Mouse (Mus musculus) CH12.LX (cell line): Measurements from ENCODE around the gene Nrap. TPM values are rescaled to one million over a fixed set of nuclear protein-coding genes. Genes with fewer than 3 reads are reported as not detected.

ENCODE experiments used
- DNase-seq: peaks from one replicate; pipeline ENCODE4 v3.0.0-alpha.2; 2013; ENCODE audit errors: extremely low read depth
- H3K27ac ChIP-seq: 2 replicates; pipeline ENCODE4 v1.5.1; 2012; ENCODE audit warnings: low read depth, mild to moderate bottlenecking, control low read depth, moderate library complexity; ENCODE audit not compliant: insufficient read depth
- H3K27me3 ChIP-seq: replicated peaks from 2 replicates; pipeline ENCODE3; 2012; ENCODE audit warnings: inconsistent platforms
- H3K36me3 ChIP-seq, 2 experiments: replicated peaks in 1 of 2; 2 replicates each; pipeline versions ENCODE3 to v1.6.1; 2012; ENCODE audit warnings: inconsistent platforms in 1 of 2, low read length in 1 of 2, mild to moderate bottlenecking in 1 of 2, mixed read lengths in 1 of 2, moderate library complexity in 1 of 2; ENCODE audit not compliant: control insufficient read depth in 1 of 2, insufficient read depth in 1 of 2
- H3K4me1 ChIP-seq, 2 experiments: 2 replicates each; pipeline ENCODE4 v1.6.1; 2012; ENCODE audit warnings: inconsistent platforms in 1 of 2, moderate library complexity in 1 of 2; ENCODE audit not compliant: insufficient read depth in 2 of 2, control insufficient read depth in 1 of 2
- H3K4me2 ChIP-seq: 2 replicates; pipeline ENCODE4 v1.6.1; 2012; ENCODE audit warnings: low read depth, mild to moderate bottlenecking, control low read depth; ENCODE audit not compliant: poor library complexity, insufficient read depth, severe bottlenecking
- H3K4me3 ChIP-seq, 3 experiments: fragments of 150-350 bp in 1 of 3; sonication (generic) in 1 of 3; replicated peaks in 1 of 3; 2 replicates each; pipeline versions ENCODE3 to v1.5.1; 2011 to 2012; ENCODE audit warnings: low read depth in 2 of 3, low read length in 2 of 3, mild to moderate bottlenecking in 2 of 3, moderate library complexity in 2 of 3, control low read depth in 1 of 3, improper control_type of control experiment in 1 of 3, inconsistent platforms in 1 of 3, mixed read lengths in 1 of 3; ENCODE audit not compliant: poor library complexity in 1 of 3
- H3K79me2 ChIP-seq: replicated peaks from 2 replicates; pipeline ENCODE4 v1.6.1; 2012; ENCODE audit warnings: mild to moderate bottlenecking, moderate library complexity; ENCODE audit not compliant: control insufficient read depth, poor library complexity, insufficient read depth, severe bottlenecking; ENCODE audit errors: extremely low read depth
- H3K9ac ChIP-seq: 2 replicates; pipeline ENCODE4 v1.6.1; 2012; ENCODE audit warnings: low read depth, mild to moderate bottlenecking, control low read depth, moderate library complexity; ENCODE audit not compliant: insufficient read depth
- H3K9me3 ChIP-seq: replicated peaks from 2 replicates; pipeline ENCODE3; 2012; ENCODE audit warnings: low read length, inconsistent platforms, mixed read lengths
- BHLHE40 ChIP-seq: IDR thresholded peaks from 2 replicates; pipeline ENCODE4 v1.6.1; 2011; ENCODE audit warnings: mild to moderate bottlenecking, low read depth, low read length, improper control_type of control experiment
- E2F4 ChIP-seq: IDR thresholded peaks from 2 replicates; pipeline ENCODE4 v1.6.1; 2011; ENCODE audit warnings: low read depth, low read length, improper control_type of control experiment; ENCODE audit not compliant: insufficient replicate concordance
- EP300 ChIP-seq: IDR thresholded peaks from 2 replicates; pipeline ENCODE4 v1.6.1; 2011; ENCODE audit warnings: low read length, improper control_type of control experiment
- ETS1 ChIP-seq: conservative IDR thresholded peaks from 2 replicates; pipeline ENCODE4 v1.6.1; 2012; ENCODE audit warnings: low read depth, mild to moderate bottlenecking, inconsistent platforms, low read length, improper control_type of control experiment, moderate library complexity
- GABPA ChIP-seq: IDR thresholded peaks from 2 replicates; pipeline ENCODE4 v1.6.1; 2012; ENCODE audit warnings: low read depth, low read length, improper control_type of control experiment, inconsistent platforms; ENCODE audit not compliant: insufficient replicate concordance
- IRF4 ChIP-seq: IDR thresholded peaks from 2 replicates; pipeline ENCODE4 v1.6.1; 2014; ENCODE audit warnings: low read depth, mild to moderate bottlenecking, inconsistent platforms, low read length, improper control_type of control experiment
- MAFK ChIP-seq: IDR thresholded peaks from 2 replicates; pipeline ENCODE4 v1.6.1; 2011; ENCODE audit warnings: low read length, improper control_type of control experiment; ENCODE audit not compliant: insufficient replicate concordance
- MEF2A ChIP-seq: IDR thresholded peaks from 2 replicates; pipeline ENCODE4 v1.6.1; 2014; ENCODE audit warnings: low read depth, mild to moderate bottlenecking, inconsistent platforms, low read length, improper control_type of control experiment, borderline replicate concordance
- PAX5 ChIP-seq: IDR thresholded peaks from 2 replicates; pipeline ENCODE4 v1.6.1; 2012; ENCODE audit warnings: low read length, inconsistent platforms, mixed read lengths
- POLR2A ChIP-seq: IDR thresholded peaks from 2 replicates; pipeline ENCODE4 v1.6.1; 2011; ENCODE audit warnings: low read depth, mild to moderate bottlenecking, improper control_type of control experiment, low read length
- POLR2AphosphoS2 ChIP-seq: IDR thresholded peaks from 2 replicates; pipeline ENCODE4 v1.6.1; 2011; ENCODE audit warnings: low read depth, low read length, improper control_type of control experiment
- RAD21 ChIP-seq: IDR thresholded peaks from 2 replicates; pipeline ENCODE4 v1.6.1; 2011; ENCODE audit warnings: low read depth, mild to moderate bottlenecking, low read length, improper control_type of control experiment, moderate library complexity
- RCOR1 ChIP-seq: conservative IDR thresholded peaks from 2 replicates; pipeline ENCODE4 v1.6.1; 2012; ENCODE audit warnings: low read depth, mild to moderate bottlenecking, inconsistent platforms, low read length, improper control_type of control experiment
- TBP ChIP-seq: conservative IDR thresholded peaks from 2 replicates; pipeline ENCODE4 v1.6.1; 2011; ENCODE audit warnings: low read depth, low read length, improper control_type of control experiment
- TCF12 ChIP-seq: IDR thresholded peaks from 2 replicates; pipeline ENCODE4 v1.6.1; 2014; ENCODE audit warnings: low read depth, mild to moderate bottlenecking, inconsistent platforms, low read length, improper control_type of control experiment
- UBTF ChIP-seq: IDR thresholded peaks from 2 replicates; pipeline ENCODE4 v1.6.1; 2012; ENCODE audit warnings: low read depth, mild to moderate bottlenecking, inconsistent platforms, low read length, improper control_type of control experiment, moderate library complexity
- USF2 ChIP-seq: conservative IDR thresholded peaks from 2 replicates; pipeline ENCODE4 v1.6.1; 2011; ENCODE audit warnings: low read depth, low read length, improper control_type of control experiment
- ZC3H11A ChIP-seq: IDR thresholded peaks from 2 replicates; pipeline ENCODE4 v1.6.1; 2012; ENCODE audit warnings: low read depth, mild to moderate bottlenecking, inconsistent platforms, low read length, improper control_type of control experiment
- ZMIZ1 ChIP-seq: IDR thresholded peaks from 2 replicates; pipeline ENCODE4 v1.6.1; 2012; ENCODE audit warnings: low read depth, mild to moderate bottlenecking, inconsistent platforms, low read length, improper control_type of control experiment
- ZNF384 ChIP-seq: IDR thresholded peaks from 2 replicates; pipeline ENCODE4 v1.6.1; 2012; ENCODE audit warnings: low read depth, low read length, improper control_type of control experiment, inconsistent platforms
- dilution Hi-C: fragments of 300-500 bp; cut with MboI; formaldehyde crosslinking; loops from 2 replicates; pipeline ENCODE4 v1.14.3; 2020; ENCODE audit warnings: low sequenced_read_pairs; ENCODE audit not compliant: extremely low pct_unique_long_range_greater_than_20kb, extremely low pct_ligation_motif_present
- in situ Hi-C: fragments of 300-500 bp; cut with MboI; formaldehyde crosslinking; loops from 3 replicates; pipeline ENCODE4 v1.14.3; 2019; ENCODE audit warnings: low sequenced_read_pairs, low pct_ligation_motif_present, low pct_unique_long_range_greater_than_20kb, mixed read lengths
- polyA plus RNA-seq: library from polyadenylated mRNA; unstranded; fragments of >175 nt; gene quantifications from 2 replicates; pipeline ENCODE4 v1.2.1, GENCODE M21; 2012; ENCODE audit warnings: low read depth; ENCODE audit not compliant: insufficient read length
- total RNA-seq, 2 experiments: library from RNA; depleted of rRNA; stranded (reverse); fragments of 300-350 nt in 1 of 2; fragments of >200 nt in 1 of 2; gene quantifications; 2 replicates each; pipeline ENCODE4 v1.2.3; 2012 to 2014

Gene Nrap
- total and polyA plus RNA-seq, 3 experiments, result 0.04 to 1.5 (median 0.17) TPM

DNA sequence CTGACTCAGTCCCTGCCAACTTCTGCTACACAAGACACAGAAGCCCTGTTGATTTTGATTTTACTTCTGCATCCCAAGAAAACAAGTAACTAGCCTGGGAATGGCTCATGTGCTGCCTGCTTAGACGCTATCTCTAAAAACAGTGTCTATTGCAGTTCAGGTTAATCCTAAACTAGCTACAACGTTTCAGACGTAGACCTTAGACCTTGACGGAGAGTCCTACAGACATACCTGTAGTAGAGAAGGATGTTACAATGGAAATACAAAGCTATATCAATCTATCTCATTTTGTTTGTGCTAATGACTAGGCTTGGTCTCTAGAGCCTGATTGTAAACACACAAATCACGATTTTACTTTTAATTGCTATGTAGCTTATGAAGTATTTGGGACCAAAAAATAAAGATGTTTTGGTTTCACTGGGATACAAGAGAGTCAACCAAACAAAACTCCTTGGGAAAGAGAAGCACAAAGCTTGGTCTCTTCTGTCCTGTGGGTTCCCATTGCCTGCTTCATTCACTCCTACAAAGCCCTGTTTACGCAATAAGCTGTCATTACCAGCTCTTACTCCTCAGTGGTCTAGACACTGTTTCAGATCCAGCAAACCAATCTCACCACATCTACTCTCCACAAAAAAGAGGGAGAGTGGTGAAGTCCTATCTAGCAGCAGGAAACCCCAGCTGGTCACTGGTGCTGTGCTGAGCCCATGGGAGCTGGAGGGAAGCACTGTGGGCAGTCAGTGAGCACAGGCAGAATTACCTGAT is 19.3 kb downstream of the Nrap start:
- no peaks in the 10 kb centered on the region for H3K79me2 ChIP-seq
- no peaks in the 10 kb centered on the region for H3K36me3 ChIP-seq
- H3K4me2 ChIP-seq, result no peak overlapping the region
- no peaks in the 10 kb centered on the region for H3K4me1 ChIP-seq
- no peaks in the 10 kb centered on the region for H3K27me3 ChIP-seq
- in situ Hi-C loops, result no loop called here
- no peak overlapping the region for H3K4me3 ChIP-seq
- TF ChIP-seq PAX5 (no peak), ZNF384 (no peak), E2F4 (no peak), TCF12 (no peak), ETS1 (no peak), EP300 (no peak), POLR2A (no peak), RAD21 (no peak), GABPA (no peak), RCOR1 (no peak), MEF2A (no peak), ZMIZ1 (no peak), IRF4 (no peak), POLR2AphosphoS2 (no peak), TBP (no peak), UBTF (no peak), USF2 (no peak), ZC3H11A (no peak), MAFK (no peak)
- dilution Hi-C loops, result no loop called here
- no peak overlapping the region for H3K9ac ChIP-seq
- H3K27ac ChIP-seq, result no peak overlapping the region
- no peak for DNase-seq
- H3K9me3 ChIP-seq, result no peaks in the 10 kb centered on the region

DNA sequence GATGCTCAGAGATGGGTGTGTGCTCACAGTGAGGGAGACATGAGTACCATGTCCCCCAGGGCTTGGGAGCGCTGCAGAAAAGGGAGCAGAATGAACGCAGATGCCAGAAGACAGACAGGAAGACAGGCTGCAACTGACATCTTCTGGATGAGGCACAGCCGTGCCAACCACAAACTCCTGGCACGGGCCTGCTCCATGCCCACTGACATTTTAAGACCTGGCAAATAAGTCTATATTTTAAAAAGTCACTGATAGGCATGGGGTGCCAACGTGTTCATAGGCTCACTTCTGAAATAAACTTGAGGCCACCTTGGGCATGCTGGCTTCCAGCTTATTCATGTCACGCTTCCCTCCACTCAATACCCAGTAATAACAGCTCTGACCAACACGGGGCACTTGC is 20.9 kb downstream of the Nrap start:
- Histone ChIP-seq H3K79me2 (no peaks in the 10 kb centered on the region), H3K36me3 (no peaks in the 10 kb centered on the region), H3K9me3 (no peaks in the 10 kb centered on the region), H3K9ac (no peak overlapping the region), H3K4me1 (no peaks in the 10 kb centered on the region), H3K4me2 (no peak overlapping the region), H3K4me3 (no peak overlapping the region), H3K27me3 (no peaks in the 10 kb centered on the region), H3K27ac (no peak overlapping the region)
- in situ Hi-C loops (no loop called here), dilution Hi-C loops (no loop called here)
- no peak for TF ChIP-seq IRF4
- TF ChIP-seq BHLHE40, result no peak
- no peak for TF ChIP-seq E2F4
- DNase-seq, result no peak
